Mouse (Mus musculus) kidney, adult 8-10 months (tissue): ENCODE results near the gene Olfr370.
"Not testable (repeated sequence)": the region's sequence is repeated elsewhere in the genome, so short reads cannot be mapped to it uniquely, and the experiment has no call there.

Experiments
- DNase-seq, 2 experiments: peaks; one replicate each; pipeline ENCODE4 v3.0.0; 2022

Olfr370 gene

GRCm38 (mm10) chr8:83535736-83536135 lies at the start of gene Olfr370:
Gene Olfr370 (plus strand): TSS chr8:83535780.
- no peak for DNase-seq

- DNase-seq = no peak
Observed at GRCm38 (mm10) chr8:83511696-83512095, 23.9 kb upstream of the Olfr370 start.

GRCm38 (mm10) chr8:83520432-83520831 lies 15.1 kb upstream of the Olfr370 start:
- no peak for DNase-seq

- not testable (repeated sequence) for DNase-seq
Observed at GRCm38 (mm10) chr8:83520907-83521306, 14.7 kb upstream of the Olfr370 start.

- no peak for DNase-seq
Observed at GRCm38 (mm10) chr8:83521310-83521709, 14.3 kb upstream of the Olfr370 start.

- DNase-seq = no peak
Observed at GRCm38 (mm10) chr8:83534802-83535201, 778 bp upstream of the Olfr370 start.

- no peak for DNase-seq
Observed at GRCm38 (mm10) chr8:83562669-83563068, 27.1 kb downstream of the Olfr370 start.

- no peak for DNase-seq
Observed at GRCm38 (mm10) chr8:83563246-83563645, 27.7 kb downstream of the Olfr370 start.

GRCm38 (mm10) chr8:83565731-83566375 lies 30.3 kb downstream of the Olfr370 start:
- no peak for DNase-seq

- DNase-seq = peak; percentile 94 to 97
Observed at GRCm38 (mm10) chr8:83566469-83567395, 31.2 kb downstream of the Olfr370 start, which contains the start of gene Ndufb7. Gene Ndufb7 (plus strand): TSS chr8:83566671.

- no peak for DNase-seq
Observed at GRCm38 (mm10) chr8:83567668-83568067, 32.1 kb downstream of the Olfr370 start.

GRCm38 (mm10) chr8:83568128-83568527 lies 32.5 kb downstream of the Olfr370 start:
- no peak for DNase-seq

- no peak for DNase-seq
Observed at GRCm38 (mm10) chr8:83568755-83569154, 33.2 kb downstream of the Olfr370 start.

GRCm38 (mm10) chr8:83569165-83569564 lies 33.6 kb downstream of the Olfr370 start:
- DNase-seq = no peak

GRCm38 (mm10) chr8:83570272-83571000 lies 34.9 kb downstream of the Olfr370 start:
- no peak for DNase-seq

GRCm38 (mm10) chr8:83571001-83571340 lies 35.4 kb downstream of the Olfr370 start:
- DNase-seq = not testable (repeated sequence)

- no peak for DNase-seq
Observed at GRCm38 (mm10) chr8:83571791-83572190, 36.2 kb downstream of the Olfr370 start.

- DNase-seq = no peak
Observed at GRCm38 (mm10) chr8:83572246-83572812, 36.7 kb downstream of the Olfr370 start.

GRCm38 (mm10) chr8:83573140-83573875 lies 37.7 kb downstream of the Olfr370 start:
- no peak for DNase-seq

- DNase-seq = no peak
Observed at GRCm38 (mm10) chr8:83574631-83575315, 39.2 kb downstream of the Olfr370 start.
